Mouse (Mus musculus) lung, postnatal 0 days (tissue): ENCODE results near the gene Mgat5b.

ENCODE experiments used
- CTCF ChIP-seq: IDR thresholded peaks from 2 replicates; pipeline ENCODE4 v1.5.1; 2016; ENCODE audit warnings: antibody characterized with exemption, mild to moderate bottlenecking
- EP300 ChIP-seq: IDR thresholded peaks from 2 replicates; pipeline ENCODE4 v1.6.1; 2016; ENCODE audit warnings: antibody characterized with exemption, mild to moderate bottlenecking, control low read depth

DNA sequence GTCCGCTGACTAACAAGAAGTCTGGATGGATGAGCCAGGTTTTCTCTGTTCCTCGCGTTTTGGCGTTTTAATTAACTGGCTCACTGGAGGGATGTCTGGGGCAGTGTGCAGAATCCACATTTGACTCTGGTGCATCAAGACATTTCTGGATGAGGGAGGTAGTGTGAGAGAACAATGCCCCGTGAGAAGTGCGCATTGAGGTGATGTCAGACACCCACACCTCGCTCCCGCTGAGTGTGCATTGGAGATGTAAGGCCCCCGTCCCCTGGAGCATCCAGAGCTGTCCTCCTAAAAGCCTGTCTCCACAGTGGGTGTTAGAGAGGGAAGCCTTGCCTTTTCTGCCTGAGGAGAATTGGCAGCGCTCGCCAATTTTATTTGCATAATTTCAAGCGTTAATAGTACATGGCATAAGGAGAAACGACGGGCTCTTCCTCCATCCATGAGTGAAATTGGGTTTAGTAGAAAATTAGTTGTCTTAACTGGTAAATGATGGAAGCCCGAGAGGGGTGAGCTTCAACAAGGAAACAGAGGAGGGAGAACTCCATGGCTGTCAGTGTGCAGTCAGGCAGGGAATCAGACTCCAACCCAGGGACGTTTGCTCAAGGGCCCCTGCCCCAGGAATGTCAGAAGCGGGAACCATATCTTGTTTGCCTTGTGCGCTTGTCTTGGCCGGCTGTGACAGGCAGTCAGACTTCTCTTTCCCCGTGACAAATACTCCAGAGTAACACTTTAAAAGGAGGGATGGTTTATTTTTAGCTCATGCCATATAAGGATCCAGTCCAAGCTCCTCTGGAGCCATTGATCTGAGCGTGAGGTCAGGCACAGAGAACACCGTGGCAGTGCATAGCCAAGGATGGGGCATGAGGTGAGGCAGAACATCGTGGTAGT lies 35.8 kb downstream of the Mgat5b start:
- TF ChIP-seq CTCF = no peak
- TF ChIP-seq EP300 = no peak
